Mouse (Mus musculus) brown adipose tissue, adult 24 weeks (tissue): ENCODE data around the gene Srarp. TPM values are rescaled to one million over a fixed set of nuclear protein-coding genes. Genes with fewer than 3 reads are reported as not detected.

Source experiments
- H3K27ac ChIP-seq: fragments of 200-500 bp; replicated peaks from 2 replicates; pipeline ENCODE4 v1.5.1; 2012; ENCODE audit warnings: low read depth, mild to moderate bottlenecking, low read length
- H3K4me1 ChIP-seq: fragments of 200-500 bp; 2 replicates; pipeline ENCODE4 v1.6.1; 2012; ENCODE audit warnings: low read length, mixed read lengths; ENCODE audit not compliant: control insufficient read depth, insufficient read depth, insufficient read length
- H3K4me3 ChIP-seq: fragments of 200-500 bp; 2 replicates; pipeline ENCODE4 v1.5.1; 2012; ENCODE audit warnings: low read depth, mild to moderate bottlenecking, low read length, moderate library complexity; ENCODE audit not compliant: insufficient read depth
- polyA plus RNA-seq: library from polyadenylated mRNA; stranded (reverse); fragments of >200 nt; gene quantifications from 2 replicates; pipeline ENCODE4 v1.2.4, GENCODE M21; 2012; ENCODE audit not compliant: missing spikeins, insufficient read depth, insufficient read length

The Srarp gene
- polyA plus RNA-seq, 1 experiment: not detected

- Histone ChIP-seq H3K4me3 (no peak overlapping the region), H3K27ac (no peak overlapping the region), H3K4me1 (no peaks in the 10 kb centered on the region)
These were observed 28.8 kb upstream of the Srarp start for GRCm38 (mm10) chr4:141464722-141465121.

DNA sequence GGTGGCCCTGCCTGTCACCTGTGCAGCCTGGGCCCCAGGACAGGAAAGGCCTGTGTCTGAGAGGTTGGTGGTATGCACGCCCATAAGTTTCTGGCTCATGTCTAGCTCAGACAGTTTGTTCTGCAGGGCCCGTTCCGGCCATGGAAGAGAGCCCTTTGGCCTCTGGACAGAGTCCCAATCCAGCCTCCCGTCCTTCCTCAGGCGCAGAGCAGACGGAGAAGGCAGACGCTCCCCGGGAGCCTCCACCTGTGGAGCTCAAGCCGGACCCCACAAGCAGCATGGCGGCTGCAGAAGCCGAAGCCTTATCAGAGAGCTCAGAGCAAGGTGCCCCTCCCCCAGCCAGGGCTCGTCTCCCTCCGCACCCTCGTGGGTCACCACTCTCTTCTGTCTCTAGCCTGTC lies 27.6 kb upstream of the Srarp start:
- H3K4me3 ChIP-seq: no peak overlapping the region
- no peak overlapping the region for H3K27ac ChIP-seq
- H3K4me1 ChIP-seq: no peaks in the 10 kb centered on the region

GRCm38 (mm10) chr4:141461576-141461975 lies 25.7 kb upstream of the Srarp start:
- Histone ChIP-seq H3K4me3 (no peak overlapping the region), H3K27ac (no peak overlapping the region), H3K4me1 (no peaks in the 10 kb centered on the region)

DNA sequence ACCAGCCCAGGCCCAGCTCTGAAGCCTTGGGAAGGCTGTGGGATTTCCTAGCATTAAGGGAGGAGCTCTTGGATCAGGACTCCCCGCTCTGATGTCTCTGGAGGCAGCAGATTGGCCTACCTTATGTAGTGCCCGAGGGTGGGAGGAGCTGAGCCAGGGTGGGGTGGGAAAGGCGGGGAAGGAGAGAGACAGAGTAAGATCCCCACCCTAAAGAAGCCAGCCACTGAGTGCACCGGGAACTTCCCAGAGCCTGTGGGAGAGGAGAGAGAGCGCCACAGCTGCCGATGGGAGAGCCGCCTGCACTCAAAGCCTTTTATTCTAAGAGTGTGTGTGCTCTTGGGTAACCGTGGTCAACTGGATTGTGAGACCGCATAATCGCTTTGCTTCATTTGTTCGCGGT lies 25.2 kb upstream of the Srarp start:
- no peaks in the 10 kb centered on the region for H3K4me1 ChIP-seq
- no peak overlapping the region for H3K27ac ChIP-seq
- H3K4me3 ChIP-seq: no peak overlapping the region

GRCm38 (mm10) chr4:141460481-141460880 lies 24.6 kb upstream of the Srarp start:
- Histone ChIP-seq H3K4me3 (no peak overlapping the region), H3K4me1 (no peaks in the 10 kb centered on the region), H3K27ac (no peak overlapping the region)

DNA sequence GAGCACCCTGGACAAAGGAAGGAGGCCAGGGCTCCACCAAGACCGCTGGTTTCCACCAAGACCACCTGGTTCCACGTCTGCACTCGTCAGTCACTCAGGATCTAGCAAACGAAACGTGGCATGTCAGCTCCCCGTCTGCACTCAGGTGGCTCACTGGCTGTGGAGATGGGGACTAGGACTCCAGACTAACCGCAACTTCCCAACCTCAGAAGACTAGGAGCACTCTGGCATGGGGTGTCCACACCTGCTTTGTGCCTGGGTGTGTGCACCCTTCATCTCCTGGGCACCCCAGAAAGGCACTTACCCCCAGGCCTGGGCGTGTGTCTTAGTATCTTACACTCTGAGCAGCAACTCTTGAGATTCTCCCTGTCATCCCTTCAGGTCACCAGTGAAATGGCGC lies 23.9 kb upstream of the Srarp start:
- no peak overlapping the region for H3K27ac ChIP-seq
- H3K4me3 ChIP-seq: no peak overlapping the region
- H3K4me1 ChIP-seq: 0 out of 2 replicates have a peak, but pooled peaks cover 2% of the 10 kb centered on the region

DNA sequence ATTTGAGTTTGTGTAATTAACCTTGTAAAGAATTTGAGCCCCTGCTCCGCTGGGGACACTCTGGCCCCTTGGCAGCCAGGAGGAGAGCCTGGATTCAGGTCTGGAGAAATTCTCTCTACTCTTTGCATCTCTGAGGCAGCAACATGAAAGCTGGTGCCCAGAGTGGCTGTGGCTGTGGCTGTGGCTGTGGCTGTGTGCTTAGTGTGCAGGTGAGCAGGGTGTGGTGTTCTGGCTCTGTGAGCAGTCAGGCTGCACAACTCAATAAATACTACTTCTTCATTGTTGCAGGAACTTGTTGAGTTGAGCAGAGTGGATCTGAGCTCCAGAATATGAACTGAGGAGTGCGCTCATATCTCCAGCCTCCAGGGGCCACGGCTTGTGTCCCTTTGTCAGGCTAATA lies 23.0 kb upstream of the Srarp start:
- H3K4me3 ChIP-seq: no peak overlapping the region
- no peak overlapping the region for H3K27ac ChIP-seq
- 0 out of 2 replicates have a peak, but pooled peaks cover 7% of the 10 kb centered on the region for H3K4me1 ChIP-seq

- H3K27ac ChIP-seq: no peak overlapping the region
- 0 out of 2 replicates have a peak, but pooled peaks cover 7% of the 10 kb centered on the region for H3K4me1 ChIP-seq
- no peak overlapping the region for H3K4me3 ChIP-seq
These were observed 22.3 kb upstream of the Srarp start for GRCm38 (mm10) chr4:141458236-141458635.

GRCm38 (mm10) chr4:141456193-141456938 lies 20.5 kb upstream of the Srarp start:
- Histone ChIP-seq H3K4me3 (no peak overlapping the region), H3K27ac (no peak overlapping the region), H3K4me1 (0 out of 2 replicates have a peak, but pooled peaks cover 7% of the 10 kb centered on the region)

DNA sequence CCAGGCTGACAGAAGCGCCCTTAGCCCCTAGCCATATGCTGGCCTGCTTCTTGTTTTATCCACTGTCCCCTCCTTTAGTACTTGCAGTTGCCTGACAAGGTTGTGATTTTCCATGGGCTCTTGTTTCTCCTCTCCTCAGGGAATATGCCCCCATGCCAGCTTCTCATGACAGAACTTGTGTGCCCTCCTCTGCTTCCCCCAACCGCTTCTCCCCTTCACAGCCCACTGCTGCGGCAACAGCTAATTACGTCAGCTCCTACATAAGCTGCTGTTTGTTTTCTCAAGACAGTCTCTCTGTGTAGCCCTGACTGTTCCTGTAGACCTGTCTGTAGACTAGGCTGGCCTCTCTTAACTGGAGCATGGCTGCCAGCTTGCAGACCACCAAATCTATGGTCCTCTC lies 19.6 kb upstream of the Srarp start:
- Histone ChIP-seq H3K4me1 (0 out of 2 replicates have a peak, but pooled peaks cover 7% of the 10 kb centered on the region), H3K27ac (no peak overlapping the region), H3K4me3 (no peak overlapping the region)

DNA sequence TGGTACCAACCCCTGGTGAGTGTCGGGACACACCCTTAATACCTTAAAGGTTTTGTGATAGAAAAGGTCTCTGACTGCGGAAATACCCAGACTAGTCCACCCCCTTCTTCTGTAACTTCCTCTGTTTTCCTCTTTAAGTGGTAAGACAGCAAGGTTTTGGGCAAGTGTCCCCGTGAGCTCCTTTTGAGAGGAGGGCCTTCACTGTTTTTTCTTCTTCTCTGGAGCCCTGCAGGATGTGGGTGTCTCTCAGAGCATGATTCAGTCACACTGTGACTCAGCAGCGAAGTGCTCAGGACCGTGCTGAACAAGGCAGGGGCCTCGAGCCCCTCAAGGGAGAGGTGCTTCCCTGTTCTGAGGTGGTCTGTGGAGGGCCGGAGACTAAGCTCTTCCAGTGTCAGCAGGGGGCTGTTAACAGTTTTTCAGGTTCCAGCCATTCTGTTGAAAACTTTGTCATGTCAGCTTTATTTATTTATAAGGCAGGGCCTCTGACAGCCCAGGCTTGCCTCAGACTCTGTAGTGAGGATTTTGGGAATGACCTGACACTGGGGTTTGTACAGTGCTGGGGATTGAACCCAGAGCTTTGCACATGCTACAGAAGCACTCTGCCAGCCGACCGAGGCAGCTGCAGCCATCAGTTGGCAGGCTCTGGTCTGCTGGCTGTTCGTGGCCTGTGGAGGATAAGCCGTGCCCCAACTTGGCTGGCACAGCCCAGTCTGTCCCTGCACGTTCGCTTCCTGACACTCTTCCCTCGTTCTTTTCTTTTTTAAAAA lies 18.9 kb upstream of the Srarp start:
- 0 out of 2 replicates have a peak, but pooled peaks cover 7% of the 10 kb centered on the region for H3K4me1 ChIP-seq
- H3K4me3 ChIP-seq: no peak overlapping the region
- no peak overlapping the region for H3K27ac ChIP-seq

DNA sequence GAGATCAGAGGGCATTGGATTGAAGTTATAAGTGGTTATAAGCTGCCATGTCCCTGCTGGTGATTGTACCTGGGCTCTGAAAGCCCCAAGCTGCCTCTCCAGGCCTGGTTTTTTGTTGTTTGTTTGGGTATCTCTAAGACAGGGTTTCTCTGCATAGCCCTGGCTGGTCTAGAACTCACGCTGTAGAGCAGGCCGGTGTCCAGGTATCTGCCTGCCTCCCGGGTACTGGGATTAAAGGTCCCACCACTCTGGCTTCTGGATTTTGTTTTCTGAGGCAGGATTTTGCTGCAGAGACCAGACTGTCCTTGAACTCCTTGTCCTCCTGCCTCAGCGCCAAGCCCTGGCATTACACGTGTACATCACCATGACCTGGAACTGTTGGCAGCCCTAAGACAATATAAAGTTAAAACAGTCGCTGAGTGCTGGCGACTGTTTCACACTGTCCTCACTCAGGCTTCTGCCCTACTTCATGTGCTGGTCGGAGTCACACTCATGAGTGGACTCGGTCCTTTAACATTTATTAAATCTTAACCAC lies 16.1 kb upstream of the Srarp start:
- Histone ChIP-seq H3K27ac (no peak overlapping the region), H3K4me1 (0 out of 2 replicates have a peak, but pooled peaks cover 7% of the 10 kb centered on the region), H3K4me3 (no peak overlapping the region)

DNA sequence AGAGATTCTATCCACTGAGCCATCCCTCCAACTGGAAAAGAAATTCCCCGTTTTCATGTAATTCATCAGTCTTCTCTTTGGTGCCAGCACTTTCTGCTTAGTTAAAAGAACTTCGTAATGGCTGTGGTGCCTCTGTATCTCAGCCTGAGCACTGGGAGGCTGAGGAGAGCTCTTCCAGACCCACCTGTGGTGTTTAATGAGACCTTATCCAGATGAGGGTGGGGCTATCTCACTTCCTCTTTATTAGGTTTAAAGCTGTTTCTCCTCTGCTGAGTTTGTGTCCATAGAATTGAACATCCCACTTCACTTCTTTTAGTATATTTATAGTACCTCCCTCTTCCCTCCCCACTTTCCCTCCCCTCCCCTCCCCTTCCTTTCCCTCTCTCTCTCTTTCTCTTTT lies 15.3 kb upstream of the Srarp start:
- Histone ChIP-seq H3K4me1 (peaks cover 7% of the 10 kb centered on the region; the same call in 1 of the 2 replicates), H3K4me3 (no peak overlapping the region), H3K27ac (no peak overlapping the region)

DNA sequence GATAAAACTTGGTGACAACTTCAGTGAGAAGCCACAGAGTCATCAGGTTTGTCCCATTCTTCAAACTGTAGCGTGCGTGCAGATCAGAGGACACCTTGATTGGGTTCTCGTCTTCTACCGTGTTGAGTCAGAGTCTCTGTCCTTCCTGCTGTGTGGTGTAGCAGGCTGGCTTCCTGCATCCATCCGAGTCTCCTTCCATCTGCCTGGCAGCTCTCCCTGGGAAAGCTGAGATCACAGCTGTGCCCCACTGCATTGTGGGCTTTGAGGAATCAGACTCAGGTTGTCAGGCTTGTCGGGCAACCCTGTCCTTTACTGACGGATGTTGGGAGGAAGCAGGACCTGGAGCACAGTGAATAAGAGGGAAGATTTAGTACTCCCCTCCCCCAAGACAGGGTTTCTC lies 10.3 kb upstream of the Srarp start:
- Histone ChIP-seq H3K4me1 (peaks cover 7% of the 10 kb centered on the region; the same call in 1 of the 2 replicates), H3K27ac (no peak overlapping the region), H3K4me3 (no peak overlapping the region)

GRCm38 (mm10) chr4:141445328-141445720 lies 9.4 kb upstream of the Srarp start:
- Histone ChIP-seq H3K27ac (no peak overlapping the region), H3K4me3 (peak overlapping the region; percentile 84), H3K4me1 (peaks cover 12% of the 10 kb centered on the region)
